Mouse (Mus musculus): ENCODE measurements around the gene Lctl.
"Not testable (repeated sequence)": the region's sequence is repeated elsewhere in the genome, so short reads cannot be mapped to it uniquely, and the experiment has no call there.

Gene Lctl

GRCm38 (mm10) chr9:64115756-64116155 lies 1.2 kb upstream of the Lctl start:
- in situ Hi-C loops (cut with MboI, MseI) = loop anchor here (25.0 kb wide), 1 partner anchor 497 kb away; no protein-coding TSS in a partner anchor

- in situ Hi-C loops (cut with MboI, MseI) = loop anchor here (25.0 kb wide), 1 partner anchor 492 kb away; no protein-coding TSS in a partner anchor
These were observed 3.0 kb downstream of the Lctl start for GRCm38 (mm10) chr9:64119898-64120297.

DNA sequence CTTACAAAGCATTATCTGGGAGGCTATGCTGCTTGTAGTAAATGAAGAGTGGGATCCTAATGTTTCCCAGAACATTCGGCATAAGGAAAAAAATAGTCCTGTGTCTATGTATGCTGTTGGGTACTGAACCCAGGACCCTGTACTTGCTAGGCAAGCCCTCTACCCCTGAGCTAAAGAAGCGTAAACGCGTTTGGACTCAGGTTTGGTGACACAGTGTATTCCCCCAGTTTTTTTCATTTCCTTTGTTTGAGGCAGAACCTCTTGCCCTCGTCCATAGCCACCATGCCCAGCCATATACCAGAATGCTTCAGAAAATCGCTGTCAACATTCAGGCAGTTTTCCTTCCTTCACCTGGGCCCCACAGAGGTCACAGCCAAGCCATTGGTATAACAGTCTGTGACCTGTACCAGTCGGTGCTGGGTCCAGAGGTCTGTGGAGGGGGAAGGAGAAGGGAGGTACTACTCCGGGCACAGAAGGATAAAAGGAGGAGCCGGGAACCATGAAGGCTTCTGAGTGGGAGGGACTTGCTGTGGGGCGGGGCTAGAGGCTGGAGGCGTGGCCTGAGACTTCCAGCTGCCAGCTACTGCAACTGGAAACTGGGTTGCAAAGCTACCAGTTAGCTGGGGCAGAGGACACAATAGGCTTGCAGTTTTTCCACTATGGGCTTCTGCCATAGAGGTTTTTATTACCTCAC lies 3.8 kb downstream of the Lctl start:
- in situ Hi-C loops (cut with MboI, MseI) = loop anchor here (25.0 kb wide), 1 partner anchor 492 kb away; no protein-coding TSS in a partner anchor

GRCm38 (mm10) chr9:64122601-64123000 lies 5.7 kb downstream of the Lctl start:
- in situ Hi-C loops (cut with MboI, MseI) = loop anchor here (25.0 kb wide), 1 partner anchor 490 kb away; no protein-coding TSS in a partner anchor

GRCm38 (mm10) chr9:64124846-64125245 lies 7.9 kb downstream of the Lctl start:
- in situ Hi-C loops (cut with MboI, MseI) = loop anchor here (25.0 kb wide), 1 partner anchor 487 kb away; no protein-coding TSS in a partner anchor

GRCm38 (mm10) chr9:64125307-64125706 lies 8.4 kb downstream of the Lctl start:
- in situ Hi-C loops (cut with MboI, MseI) = no loop called here

GRCm38 (mm10) chr9:64126121-64126520 lies 9.2 kb downstream of the Lctl start:
- in situ Hi-C loops (cut with MboI, MseI) = no loop called here

GRCm38 (mm10) chr9:64131623-64132022 lies 14.7 kb downstream of the Lctl start:
- in situ Hi-C loops (cut with MboI, MseI) = no loop called here

GRCm38 (mm10) chr9:64138896-64139295 lies 21.9 kb downstream of the Lctl start:
- in situ Hi-C loops (cut with MboI, MseI) = not testable (repeated sequence)

- in situ Hi-C loops (cut with MboI, MseI) = no loop called here
These were observed 22.9 kb downstream of the Lctl start for GRCm38 (mm10) chr9:64139879-64140278.

- in situ Hi-C loops (cut with MboI, MseI) = loop anchor here (5.0 kb wide), 1 partner anchor 821 kb away; no protein-coding TSS in a partner anchor
These were observed 39.7 kb downstream of the Lctl start for GRCm38 (mm10) chr9:64156641-64157040.

DNA sequence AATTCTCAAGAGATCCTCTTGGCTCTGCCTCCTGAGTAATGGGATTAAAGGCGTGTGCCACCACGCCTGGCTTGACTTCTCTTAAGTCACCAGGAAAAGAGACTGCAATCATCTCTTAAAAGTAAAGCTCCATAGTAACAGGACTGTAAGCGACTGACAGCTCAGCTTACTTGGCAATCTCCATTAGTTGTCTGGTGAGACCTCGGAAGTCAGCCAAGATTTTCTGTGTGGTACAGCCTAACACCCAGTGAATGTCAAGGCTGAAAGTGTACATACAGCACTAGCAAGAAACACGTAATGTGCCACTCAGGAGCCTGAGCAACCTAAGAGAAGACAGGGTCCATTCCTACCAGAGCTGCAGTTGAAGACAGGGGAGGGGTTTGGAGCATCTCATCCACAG lies 43.5 kb downstream of the Lctl start:
- in situ Hi-C loops (cut with MboI, MseI) = no loop called here

DNA sequence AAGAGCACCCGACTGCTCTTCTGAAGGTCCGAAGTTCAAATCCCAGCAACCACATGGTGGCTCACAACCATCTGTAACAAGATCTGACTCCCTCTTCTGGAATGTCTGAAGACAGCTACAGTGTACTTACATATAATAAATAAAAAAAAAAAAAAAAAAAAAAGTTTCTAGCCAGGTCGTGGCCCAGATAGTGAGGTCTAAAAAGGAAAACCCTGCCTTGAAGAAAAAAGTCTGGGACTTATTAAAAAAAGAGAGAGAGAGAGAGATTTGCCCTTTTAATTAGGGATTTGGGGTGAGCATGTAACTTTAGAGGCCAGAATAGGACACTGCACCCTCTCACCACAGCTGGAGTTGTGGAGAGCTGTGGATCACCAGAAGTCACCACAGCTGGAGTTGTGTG lies 53.0 kb downstream of the Lctl start:
- in situ Hi-C loops (cut with MboI, MseI) = not testable (repeated sequence)

DNA sequence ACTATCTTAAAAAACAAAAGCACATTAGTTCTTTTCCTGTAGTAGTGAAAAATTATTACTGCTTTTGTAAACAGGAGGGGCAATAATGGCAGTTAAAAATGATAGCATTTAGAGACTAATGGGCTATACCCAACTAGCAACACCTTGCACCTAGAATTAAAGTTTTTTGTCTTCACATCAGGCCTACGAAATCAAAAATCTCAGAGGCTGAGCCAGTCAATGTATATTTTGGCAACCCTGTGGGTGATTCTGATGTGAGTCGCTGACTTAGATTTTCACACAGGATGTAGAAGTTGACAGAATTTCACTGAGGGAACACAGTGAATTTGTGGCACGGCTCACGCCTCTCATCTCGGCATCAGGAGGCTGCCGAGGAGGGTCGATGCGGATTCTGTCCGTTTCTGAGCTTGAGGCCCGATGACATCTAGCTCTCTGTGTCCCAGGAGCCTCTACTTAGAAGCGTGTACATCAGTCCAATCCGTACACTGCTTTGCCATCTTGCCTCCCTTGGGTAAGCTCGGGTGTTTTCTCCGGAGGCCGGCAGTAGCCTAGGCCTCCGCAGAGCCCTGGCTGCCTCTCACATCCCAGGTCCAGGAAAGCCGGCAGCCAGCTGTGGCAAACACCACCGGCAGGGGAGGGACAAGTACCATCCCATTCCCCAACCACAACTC lies 55.3 kb downstream of the Lctl start:
- in situ Hi-C loops (cut with MboI, MseI) = no loop called here

- in situ Hi-C loops (cut with MboI, MseI) = no loop called here
These were observed 56.1 kb downstream of the Lctl start, which contains the start of the genes Zwilch and Rpl4 for GRCm38 (mm10) chr9:64172816-64173665. Zwilch (minus strand) TSS chr9:64173104. Rpl4 (plus strand) TSS chr9:64173375.

- in situ Hi-C loops (cut with MboI, MseI) = no loop called here
These were observed 56.8 kb downstream of the Lctl start for GRCm38 (mm10) chr9:64173666-64174220.

DNA sequence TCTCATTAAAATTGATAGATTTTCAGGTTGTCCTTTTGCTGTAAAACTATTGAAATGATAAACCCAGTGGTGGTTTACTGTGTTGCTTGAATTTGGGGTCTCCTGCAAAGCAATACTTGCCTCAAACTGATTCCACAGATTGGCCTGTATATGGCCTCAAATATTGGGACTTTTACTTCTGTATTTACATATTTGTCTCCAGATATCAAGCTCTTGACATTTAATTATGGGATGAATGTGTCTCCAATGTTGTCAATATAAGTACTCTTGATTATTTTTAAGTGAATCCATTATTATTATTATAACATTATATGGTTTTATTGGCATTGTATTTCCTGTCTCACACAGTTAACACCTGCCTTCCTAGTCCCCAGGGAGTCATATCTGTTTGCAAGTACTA lies 57.4 kb downstream of the Lctl start:
- in situ Hi-C loops (cut with MboI, MseI) = no loop called here

GRCm38 (mm10) chr9:64174766-64175165 lies 57.8 kb downstream of the Lctl start:
- in situ Hi-C loops (cut with MboI, MseI) = no loop called here

- in situ Hi-C loops (cut with MboI, MseI) = no loop called here
These were observed 58.4 kb downstream of the Lctl start for GRCm38 (mm10) chr9:64175378-64175777.

- in situ Hi-C loops (cut with MboI, MseI) = no loop called here
These were observed 61.6 kb downstream of the Lctl start for GRCm38 (mm10) chr9:64178610-64178973.

DNA sequence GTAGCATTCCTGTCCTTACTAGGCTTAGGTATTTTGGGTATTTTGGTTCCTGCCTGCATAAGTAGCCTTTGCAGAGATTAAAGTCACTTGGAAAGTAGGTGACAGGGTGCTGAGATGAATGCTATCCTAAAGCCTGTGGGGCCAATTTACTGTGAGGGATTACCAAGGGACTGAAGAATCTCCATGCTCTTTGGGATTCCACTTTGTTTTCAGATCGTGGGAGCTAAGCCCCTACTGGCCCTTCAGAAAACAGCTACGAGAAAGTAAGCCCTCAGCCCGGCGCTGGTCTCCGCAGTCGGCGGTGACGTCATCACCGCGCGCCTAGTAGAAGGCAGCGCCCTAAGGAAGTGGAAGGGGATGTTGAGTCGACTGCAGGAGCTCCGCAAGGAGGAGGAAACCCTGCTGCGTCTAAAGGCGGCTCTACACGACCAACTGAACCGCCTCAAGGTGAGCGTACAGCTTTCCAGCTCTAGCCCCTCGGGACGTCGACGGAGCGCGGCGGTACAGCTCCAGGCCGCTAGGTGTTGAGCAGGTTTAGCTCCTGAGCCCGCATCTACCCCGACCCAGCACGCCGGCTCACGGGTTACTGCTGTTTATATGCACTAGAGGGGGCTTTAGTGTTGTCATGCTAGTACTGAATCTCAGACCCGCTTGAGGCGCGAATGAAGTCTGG lies 62.2 kb downstream of the Lctl start, which contains the start of gene Snapc5:
Gene Snapc5, plus strand, starts transcription at position 301 of the 673 bp plus-strand sequence.
- in situ Hi-C loops (cut with MboI, MseI) = no loop called here

Data from T-helper 2 cell (primary cell).